Mouse (Mus musculus) urinary bladder, adult 2 months (tissue): Measurements from ENCODE around the gene Ccser1. TPM values are rescaled to one million over a fixed set of nuclear protein-coding genes. Genes with fewer than 3 reads are reported as not detected.

Source experiments
- DNase-seq: peaks from one replicate; pipeline ENCODE4 v3.0.0; 2022; ENCODE audit warnings: low spot score
- polyA plus RNA-seq: library from polyadenylated mRNA; depleted of rRNA; stranded (reverse); fragments of >200 nt; gene quantifications from 2 replicates; pipeline ENCODE4 v1.2.3, GENCODE M21; 2012

Gene Ccser1
- polyA plus RNA-seq, 1 experiment, result 9.5 TPM

DNA sequence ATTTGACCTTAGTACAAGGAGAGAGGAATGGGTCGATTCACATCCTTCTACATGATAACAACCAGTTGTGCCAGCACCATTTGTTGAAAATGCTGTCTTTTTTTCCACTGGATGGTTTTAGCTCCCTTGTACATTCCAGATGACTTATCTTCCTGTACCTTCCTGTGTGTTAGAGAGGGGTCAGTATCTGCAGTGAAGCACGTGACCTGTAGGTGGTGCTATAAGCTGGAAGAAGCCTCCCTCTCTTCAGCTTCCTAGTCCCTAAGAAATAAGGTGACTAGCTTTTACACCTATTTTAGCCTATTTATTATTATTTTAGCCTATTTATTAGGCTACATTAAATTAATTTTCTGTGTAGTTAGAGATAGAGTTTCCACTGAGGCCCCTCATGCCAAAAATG lies 506.9 kb downstream of the Ccser1 start:
- no peak for DNase-seq

- DNase-seq, result no peak
These were observed 522.9 kb downstream of the Ccser1 start for GRCm38 (mm10) chr6:61703003-61703402.

DNA sequence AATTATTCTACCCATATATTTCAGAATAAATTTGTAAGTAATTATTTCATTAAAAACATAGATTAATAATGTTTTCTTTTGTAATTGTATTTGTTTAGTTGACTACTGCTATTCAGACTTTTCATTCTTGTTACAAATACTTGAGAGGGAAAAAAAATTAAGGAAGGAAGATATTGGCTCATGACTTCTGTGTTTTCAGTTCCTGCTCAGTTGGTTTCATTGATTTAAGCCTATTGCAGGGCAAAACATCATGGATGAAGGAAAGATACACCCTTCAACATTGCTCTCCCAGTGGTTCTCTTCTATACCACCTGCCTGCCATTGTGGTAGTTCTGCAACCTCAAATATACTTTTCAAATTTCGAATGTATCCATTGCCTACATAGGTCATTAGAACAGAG lies 541.1 kb downstream of the Ccser1 start:
- DNase-seq, result no peak

- DNase-seq, result no peak
These were observed 548.9 kb downstream of the Ccser1 start for GRCm38 (mm10) chr6:61729065-61729464.

DNA sequence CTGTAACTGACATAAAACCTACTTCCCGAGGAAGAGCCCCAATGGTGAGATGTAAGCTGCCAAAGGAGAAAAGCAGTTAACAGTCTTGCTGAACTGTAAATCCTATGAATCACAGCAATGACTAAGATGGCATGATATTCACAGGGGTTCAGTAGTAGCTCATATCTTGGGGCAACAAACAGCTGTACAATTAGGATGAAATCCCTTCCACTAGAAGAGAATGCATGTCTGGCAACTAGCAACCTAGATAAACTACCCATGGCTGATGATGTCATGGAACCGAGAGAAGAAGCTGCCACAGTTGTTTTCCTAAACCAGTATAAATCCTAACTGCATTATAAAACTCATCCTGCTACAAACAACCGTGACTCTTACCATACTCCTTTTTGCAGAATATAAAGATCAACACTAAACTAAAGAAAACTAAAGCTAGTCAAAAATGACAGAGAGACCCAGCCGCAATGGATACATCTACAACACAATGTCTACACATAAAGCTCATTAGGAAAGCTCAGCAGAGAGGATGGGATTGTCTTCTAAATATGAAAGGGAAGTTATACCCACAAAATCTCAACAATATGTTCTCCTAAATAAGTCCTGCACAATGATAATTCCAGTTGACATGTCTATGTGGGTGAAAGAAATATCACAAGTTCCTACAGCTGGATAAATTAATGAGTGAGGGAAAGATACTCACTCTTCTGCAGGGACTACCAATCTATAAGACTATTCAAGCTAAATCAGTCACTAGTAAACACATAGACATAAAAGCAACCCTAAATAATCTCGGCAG lies 550.2 kb downstream of the Ccser1 start:
- no peak for DNase-seq

GRCm38 (mm10) chr6:61746346-61746745 lies 566.2 kb downstream of the Ccser1 start:
- DNase-seq, result no peak

DNA sequence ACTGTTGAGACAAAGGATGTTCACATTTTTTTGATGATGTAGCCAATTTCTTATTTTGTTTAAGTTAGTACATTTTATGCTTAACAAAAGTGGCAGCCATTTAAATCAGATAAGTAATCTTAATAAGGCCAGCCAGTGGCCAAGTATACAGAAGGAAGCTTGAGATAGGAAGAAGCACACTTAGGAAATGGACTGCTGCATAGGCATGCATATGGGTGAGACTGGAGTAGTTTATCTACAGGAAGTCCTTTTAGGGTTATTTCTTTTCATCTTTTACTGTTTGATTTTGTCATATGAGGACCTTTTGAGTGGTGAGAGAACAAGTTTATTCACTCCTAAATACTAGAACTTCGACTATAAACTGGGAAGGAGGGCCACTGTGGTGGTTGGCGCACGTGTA lies 582.0 kb downstream of the Ccser1 start:
- no peak for DNase-seq

DNA sequence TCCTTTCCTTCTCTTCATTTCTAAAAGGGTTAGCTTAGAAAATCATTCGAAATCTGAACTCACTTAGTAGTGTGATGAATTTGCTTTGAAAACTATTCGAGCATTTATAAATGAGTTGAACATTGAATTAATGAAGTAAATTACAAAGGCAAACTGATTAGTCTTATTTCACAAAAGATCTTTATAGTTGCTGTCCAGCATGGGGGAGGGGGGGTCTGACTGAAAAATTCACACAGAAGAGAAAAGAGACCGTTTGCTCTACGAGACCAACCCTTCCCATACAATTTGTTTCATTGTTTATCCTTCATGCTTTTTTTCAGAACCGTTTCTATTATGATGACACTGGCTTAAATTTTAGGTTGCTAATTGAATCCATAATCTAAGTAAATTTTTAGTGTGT lies 583.3 kb downstream of the Ccser1 start:
- DNase-seq, result no peak

GRCm38 (mm10) chr6:61765801-61766200 lies 585.7 kb downstream of the Ccser1 start:
- DNase-seq, result no peak

- DNase-seq, result no peak
These were observed 587.0 kb downstream of the Ccser1 start for GRCm38 (mm10) chr6:61767151-61767550.

DNA sequence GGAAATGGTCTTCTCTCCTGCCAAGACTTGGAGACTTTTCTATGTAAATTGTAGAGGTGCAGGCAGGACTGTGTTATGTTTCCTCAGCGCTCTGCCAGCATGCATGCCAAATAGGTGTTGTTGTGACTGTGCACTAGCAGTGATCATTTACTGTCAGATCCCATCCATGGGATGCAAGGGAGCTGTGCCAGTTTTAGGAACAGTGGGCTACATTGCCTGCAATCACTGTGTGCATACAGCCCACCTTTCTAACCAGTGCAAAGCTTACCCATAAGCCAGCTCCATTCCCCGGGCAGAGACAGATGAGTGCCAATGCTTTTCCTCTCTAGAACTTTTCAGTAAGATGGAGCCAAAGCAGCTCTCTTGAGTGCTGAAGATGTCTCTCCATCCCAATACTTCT lies 606.6 kb downstream of the Ccser1 start:
- no peak for DNase-seq

DNA sequence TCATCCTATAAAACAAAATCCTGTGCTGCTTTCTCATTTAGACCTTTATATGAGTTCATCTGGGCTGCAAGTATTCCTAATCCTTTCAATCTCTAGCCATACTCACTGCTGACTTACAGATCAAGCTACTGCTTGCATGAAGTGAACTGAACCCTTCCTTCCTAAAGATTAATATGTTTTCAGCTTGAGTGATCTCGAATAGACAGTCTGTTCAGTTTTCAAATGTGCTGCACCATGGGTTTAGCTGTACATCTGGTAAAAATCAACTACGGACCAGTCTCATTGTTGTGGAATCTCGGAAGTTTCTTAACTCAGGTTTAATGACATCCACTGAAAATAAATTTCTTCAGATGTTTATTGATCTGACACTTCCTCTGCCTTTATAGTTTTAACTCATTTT lies 620.8 kb downstream of the Ccser1 start:
- DNase-seq, result no peak

DNA sequence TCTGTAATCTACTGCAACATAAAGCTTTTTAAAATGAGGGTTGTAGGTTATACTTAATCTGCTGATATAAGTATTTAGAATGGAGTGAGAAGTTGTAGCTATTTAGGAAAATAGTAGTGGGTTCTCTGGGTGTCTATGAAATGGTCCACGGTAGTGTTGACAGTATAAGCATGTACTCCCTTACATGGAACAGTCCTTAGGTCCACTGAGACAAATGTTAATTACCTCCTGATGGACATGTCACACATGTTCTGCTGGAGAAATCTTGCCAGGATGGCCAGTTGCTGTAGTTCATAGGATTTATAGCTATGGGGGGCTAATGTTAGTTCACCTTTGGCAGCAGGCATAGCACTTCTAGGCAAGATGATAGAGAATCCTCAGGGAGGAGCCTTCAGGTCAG lies 625.4 kb downstream of the Ccser1 start:
- DNase-seq, result no peak

DNA sequence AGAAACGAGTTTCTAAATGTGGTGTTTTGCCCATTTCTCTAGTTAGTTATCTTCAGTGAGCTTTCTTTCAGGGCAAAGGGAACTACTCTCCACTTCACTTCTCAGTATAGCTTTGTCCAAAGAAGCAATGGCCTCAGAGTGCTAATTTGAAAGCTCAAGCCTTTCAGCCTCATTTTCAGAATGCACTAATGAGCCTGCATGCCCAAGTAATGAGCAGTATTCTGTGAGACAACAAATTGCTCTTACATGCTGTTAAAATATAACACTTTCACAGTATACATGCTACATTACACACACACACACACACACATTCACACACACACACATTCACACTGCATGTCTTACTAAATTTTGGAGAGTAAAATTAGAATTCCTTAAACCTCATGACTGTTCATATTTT lies 637.6 kb downstream of the Ccser1 start:
- DNase-seq, result no peak

DNA sequence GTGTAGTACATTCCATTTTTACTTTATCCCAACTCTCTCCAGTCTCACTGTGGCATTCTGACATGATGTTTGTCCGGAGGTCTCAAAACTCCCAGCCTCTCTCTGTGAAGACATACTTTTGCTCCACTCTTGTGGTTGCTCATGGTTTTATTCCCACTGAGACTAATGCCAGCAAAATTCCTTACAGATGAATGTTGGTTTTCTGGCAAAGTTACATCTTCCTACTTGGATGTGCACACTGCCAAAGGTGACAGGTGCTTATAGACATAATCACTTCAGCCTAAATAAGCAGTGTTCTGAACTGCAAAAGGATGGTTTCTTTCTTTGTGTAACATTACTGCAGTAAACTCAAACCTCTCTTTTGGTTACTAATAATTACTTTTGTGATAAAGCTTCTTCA lies 696.2 kb downstream of the Ccser1 start:
- no peak for DNase-seq

DNA sequence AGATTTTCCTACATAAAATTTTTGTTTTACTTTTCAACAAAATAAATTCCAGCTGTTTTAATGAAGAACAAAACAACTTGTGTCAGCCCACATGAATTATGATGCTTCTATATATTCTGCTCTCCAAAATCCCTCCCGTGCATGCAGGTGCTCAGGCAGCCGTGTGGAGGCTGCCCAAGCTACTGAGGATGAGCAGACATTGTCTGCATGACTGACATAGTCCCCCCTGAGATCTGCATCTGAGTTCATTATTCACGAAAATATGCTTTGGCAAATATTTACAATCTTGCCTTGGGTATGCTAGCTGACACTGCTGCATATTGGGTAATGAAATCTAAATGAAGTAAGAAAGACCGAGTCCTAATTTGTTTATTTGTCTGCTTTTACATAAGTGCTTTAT lies 718.1 kb downstream of the Ccser1 start:
- DNase-seq, result no peak

GRCm38 (mm10) chr6:61902715-61903114 lies 722.6 kb downstream of the Ccser1 start:
- no peak for DNase-seq

DNA sequence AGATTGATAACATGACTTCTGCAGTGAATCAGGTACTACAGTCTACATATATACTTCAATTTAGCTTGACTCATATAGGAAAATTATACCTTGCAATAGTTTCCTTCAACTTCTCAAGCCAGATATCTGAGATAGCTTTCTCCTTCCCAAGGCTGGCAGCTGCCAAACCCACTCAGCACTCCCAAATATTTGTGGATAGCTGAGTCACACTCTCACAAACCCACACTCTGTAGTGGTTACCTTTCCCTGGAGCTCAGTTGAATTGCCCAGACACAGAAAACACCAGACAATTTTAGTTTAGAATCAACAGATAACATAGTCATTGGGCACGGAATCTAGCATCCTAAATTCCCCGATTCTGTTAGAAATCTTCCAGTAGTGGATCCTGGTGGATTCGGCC lies 732.8 kb downstream of the Ccser1 start:
- no peak for DNase-seq

DNA sequence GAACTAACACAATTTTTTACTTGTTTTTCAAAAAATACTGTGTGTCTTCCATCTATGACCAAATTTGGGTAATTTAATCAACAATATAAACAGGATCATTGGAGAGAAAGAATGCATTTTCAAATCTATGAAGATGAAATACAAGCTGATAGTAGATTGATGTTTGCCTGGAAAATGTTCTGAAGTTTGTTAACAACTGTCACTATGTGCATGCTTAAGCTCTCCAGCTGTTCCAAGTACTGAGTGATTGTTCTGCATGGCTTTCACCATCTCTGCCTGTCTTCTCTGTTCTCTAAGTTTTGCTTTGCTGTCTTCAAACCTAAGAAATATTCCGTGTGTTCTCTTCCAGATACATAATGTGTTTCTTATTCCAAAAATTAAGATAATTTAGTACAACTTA lies 751.5 kb downstream of the Ccser1 start:
- no peak for DNase-seq

DNA sequence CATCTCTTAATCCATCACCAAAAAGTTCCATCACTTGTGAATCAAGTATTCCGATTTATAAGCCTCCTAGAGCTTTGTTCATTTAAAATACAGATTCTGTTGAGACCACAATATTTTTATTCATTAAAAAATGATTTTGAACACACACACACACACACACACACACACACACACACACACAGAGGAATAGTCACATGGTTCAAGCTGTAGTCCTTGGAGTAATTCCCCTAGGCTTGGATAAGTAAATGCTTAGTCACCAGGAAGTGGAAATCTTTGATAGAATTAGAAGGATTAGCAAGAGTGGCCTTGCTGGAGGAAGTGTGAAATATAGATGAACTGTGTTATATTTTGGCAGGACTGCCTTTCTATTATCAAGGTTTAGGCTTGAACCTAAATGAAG lies 756.5 kb downstream of the Ccser1 start:
- no peak for DNase-seq

DNA sequence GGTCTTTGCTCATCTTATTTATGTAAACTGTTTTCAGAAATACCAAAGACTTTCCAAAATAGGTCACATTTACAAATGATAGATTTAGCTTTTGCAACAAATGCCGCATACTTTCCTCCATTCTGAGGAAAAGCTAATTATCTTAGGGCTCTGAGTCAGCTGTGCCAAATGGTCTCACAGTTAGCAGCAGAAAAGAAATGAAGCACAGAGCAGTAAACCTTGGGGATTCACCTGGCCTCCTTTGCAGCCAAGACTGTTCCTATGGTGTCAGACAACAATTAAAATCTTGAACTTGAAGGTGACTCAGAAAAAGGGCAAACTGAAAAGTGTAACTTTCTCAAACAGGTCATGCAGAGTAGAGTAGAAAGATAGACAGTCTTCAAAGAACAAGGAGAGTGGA lies 759.1 kb downstream of the Ccser1 start:
- no peak for DNase-seq

DNA sequence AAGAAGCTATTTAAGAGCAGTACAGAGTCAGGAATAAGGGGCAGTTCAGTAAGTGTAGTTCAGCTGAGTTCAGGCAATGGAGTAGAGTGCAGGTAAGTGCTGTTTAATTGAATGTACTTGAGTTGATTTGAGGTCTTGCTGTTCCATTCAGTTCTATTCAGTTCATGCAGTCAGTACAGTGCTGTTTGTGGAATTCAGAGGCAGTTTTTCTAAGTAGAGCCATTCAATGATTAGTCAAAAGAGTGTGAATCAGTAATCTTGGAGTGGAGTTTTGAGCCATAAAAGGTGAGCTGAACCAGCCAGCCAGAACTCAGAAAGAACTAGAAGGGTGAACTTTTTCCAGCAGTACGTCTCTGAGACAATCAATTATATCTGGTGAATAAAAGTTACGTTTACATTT lies 773.6 kb downstream of the Ccser1 start:
- DNase-seq, result no peak

- no peak for DNase-seq
These were observed 796.8 kb downstream of the Ccser1 start for GRCm38 (mm10) chr6:61976878-61977277.

GRCm38 (mm10) chr6:61978379-61978778 lies 798.3 kb downstream of the Ccser1 start:
- DNase-seq, result no peak
